Comparison of ENCODE assay signal across 8 mouse cellular contexts in genomic region chr13:23411311-23412210, GRCm38 (mm10). TPM values are rescaled to one million over a fixed set of nuclear protein-coding genes. Genes with fewer than 3 reads are reported as not detected.
DNase-seq lines count a peak whose midpoint lies in the region; ATAC-seq and TF ChIP-seq lines count a peak whose summit lies in the region.

No protein-coding gene starts in this region.

- peak; percentile 10 for DNase-seq in kidney, postnatal 0 days (ENCODE audit: low spot score)
- no peak for DNase-seq in kidney, adult 18-20 months
- peak; percentile 20 for DNase-seq in Muller cell, postnatal 12 days (ENCODE audit: inconsistent ontology term)
- peak; percentile 85 for DNase-seq in embryo, embryonic 9.5 days (ENCODE audit: extremely low spot score)
- DNase-seq in induced T-regulatory cell, adult 2 months (ENCODE audit: low read depth): peak; percentile 41
- DNase-seq in midbrain, embryonic 10.5 days (ENCODE audit: low spot score): peak; percentile 59
- DNase-seq in urinary bladder, postnatal 10 days (ENCODE audit: low spot score): no peak
- no peak for DNase-seq in lung, adult 2 months

- ATAC-seq in kidney, postnatal 0 days (replicated peaks; ENCODE audit: low FRiP score, low read depth): peak; percentile 22; the same call in 1 of the 2 replicates

- 8% methylated on average over 29 of the region's 29 CpGs for WGBS in kidney, postnatal 0 days
- WGBS in midbrain, embryonic 10.5 days: 4% methylated on average over 29 of the region's 29 CpGs
- 15% methylated on average over 29 of the region's 29 CpGs for WGBS in lung, adult 2 months

- no peak for TF ChIP-seq CTCF in kidney, postnatal 0 days (IDR thresholded peaks at IDR 0.05; ENCODE audit: low read depth)
- no peak for TF ChIP-seq CTCF in lung, adult 2 months (IDR thresholded peaks at IDR 0.05; ENCODE audit: insufficient read depth, low read length)

- H3K4me1 ChIP-seq in kidney, postnatal 0 days (replicated peaks; ENCODE audit: insufficient read depth, low read length): no peaks in the 10 kb centered on the region
- peaks cover 16% of the 10 kb centered on the region for H3K4me1 ChIP-seq in midbrain, embryonic 10.5 days
- no peaks in the 10 kb centered on the region; the same call in 1 of the 2 replicates for H3K4me1 ChIP-seq in lung, adult 2 months (ENCODE audit: control insufficient read depth, insufficient read depth, low read length)

- no peaks in the 10 kb centered on the region for H3K9me3 ChIP-seq in kidney, postnatal 0 days (replicated peaks; ENCODE audit: low read length)
- H3K9me3 ChIP-seq in midbrain, embryonic 10.5 days (replicated peaks): no peaks in the 10 kb centered on the region

- no peak for TF ChIP-seq POLR2A in lung, adult 2 months (IDR thresholded peaks at IDR 0.05; ENCODE audit: borderline replicate concordance, extremely low read depth, low read depth, low read length)

- peak overlapping the region; percentile 19 for H3K4me3 ChIP-seq in kidney, postnatal 0 days (replicated peaks; ENCODE audit: low read depth, low read length)
- peak overlapping the region; percentile 59 for H3K4me3 ChIP-seq in midbrain, embryonic 10.5 days
- no peak overlapping the region for H3K4me3 ChIP-seq in lung, adult 2 months (replicated peaks; ENCODE audit: extremely low read depth, low read depth, low read length)

- no peak overlapping the region for H3K27ac ChIP-seq in kidney, postnatal 0 days
- no peak overlapping the region; the same call in 1 of the 2 replicates for H3K27ac ChIP-seq in midbrain, embryonic 10.5 days (replicated peaks)

- H3K4me2 ChIP-seq in kidney, postnatal 0 days (ENCODE audit: low read length): peak overlapping the region; percentile 56

- no peaks in the 10 kb centered on the region for H3K36me3 ChIP-seq in kidney, postnatal 0 days (ENCODE audit: insufficient read depth, low read length)
- no peaks in the 10 kb centered on the region for H3K36me3 ChIP-seq in midbrain, embryonic 10.5 days

- H3K27me3 ChIP-seq in kidney, postnatal 0 days (ENCODE audit: insufficient read depth, low read length): no peaks in the 10 kb centered on the region
- H3K27me3 ChIP-seq in midbrain, embryonic 10.5 days (ENCODE audit: low read depth, poor library complexity, severe bottlenecking): peaks cover 20% of the 10 kb centered on the region

- H3K9ac ChIP-seq in kidney, postnatal 0 days (ENCODE audit: low read depth, low read length): no peak overlapping the region

RNA-seq across cellular contexts. Expression of gene Abt1, which starts 12.1 kb away (rescaled TPM):
- polyA plus RNA-seq in kidney, postnatal 0 days (2015; fragmentation: Nextera tagmentation; extraction: Ambion mirVana): 10.0 and 10.4 TPM in 2 replicates
- 14.3 and 14.7 TPM in 2 replicates for polyA plus RNA-seq in midbrain, embryonic 10.5 days (2016; fragmentation: Nextera tagmentation; extraction: Ambion mirVana)
- polyA plus RNA-seq in lung, adult 2 months (2012; rRNA removed): 2.7 and 3.3 TPM in 2 replicates

RNA-seq across cellular contexts. Expression of gene Zfp322a, which starts 42.6 kb away (rescaled TPM):
- polyA plus RNA-seq in kidney, postnatal 0 days (2015; fragmentation: Nextera tagmentation; extraction: Ambion mirVana): 34.0 and 37.8 TPM in 2 replicates
- 55.6 and 58.6 TPM in 2 replicates for polyA plus RNA-seq in midbrain, embryonic 10.5 days (2016; fragmentation: Nextera tagmentation; extraction: Ambion mirVana)
- 1.4 and 2.4 TPM in 2 replicates for polyA plus RNA-seq in lung, adult 2 months (2012; rRNA removed)

RNA-seq across cellular contexts. Expression of gene Btn1a1, which starts 54.1 kb away (rescaled TPM):
- 0.06 TPM in 1 of 2 replicates, not detected in the other for polyA plus RNA-seq in kidney, postnatal 0 days (2015; fragmentation: Nextera tagmentation; extraction: Ambion mirVana)
- polyA plus RNA-seq in midbrain, embryonic 10.5 days (2016; fragmentation: Nextera tagmentation; extraction: Ambion mirVana): 0.04 and 0.06 TPM in 2 replicates
- not detected in 2 replicates for polyA plus RNA-seq in lung, adult 2 months (2012; rRNA removed)

Comparison
In these comparisons a context has a peak if more than half of its experiments do, and no peak if none do; other contexts are left out.
1. DNase-seq: peak in kidney, postnatal 0 days (single experiment), Muller cell, postnatal 12 days (single experiment), embryo, embryonic 9.5 days (single experiment), induced T-regulatory cell, adult 2 months (single experiment) and midbrain, embryonic 10.5 days (single experiment); none in kidney, adult 18-20 months (single experiment), urinary bladder, postnatal 10 days (single experiment) and lung, adult 2 months (single experiment).
2. RNA of gene Zfp322a, which starts 42.6 kb away (polyA plus RNA-seq): 55.6 to 58.6 TPM in midbrain, embryonic 10.5 days and 34.0 to 37.8 TPM in kidney, postnatal 0 days; 1.4 to 2.4 TPM in lung, adult 2 months; every median in the first group is over 10 times any median in the second.